Mouse (Mus musculus): ENCODE data around the gene Cisd3. TPM values are rescaled to one million over a fixed set of nuclear protein-coding genes. Genes with fewer than 3 reads are reported as not detected.
"Not testable (repeated sequence)": the region's sequence is repeated elsewhere in the genome, so short reads cannot be mapped to it uniquely, and the experiment has no call there.

The Cisd3 gene
- polyA plus RNA-seq, 1 experiment from 2014 or later, result 41.2 TPM

GRCm38 (mm10) chr11:97703039-97703826 is 17.6 kb downstream of the Cisd3 start, which contains the start of gene Psmb3:
Gene Psmb3 (plus strand): TSS chr11:97703399.
- Histone ChIP-seq H3K27ac (peak within 1 kb of the TSS; percentile 91), H3K4me1 (peaks cover 33% of the 10 kb centered on the region), H3K36me3 (peaks cover 39% of the 10 kb centered on the region), H3K9ac (peak within 1 kb of the TSS; percentile 80), H3K4me2 (peak within 1 kb of the TSS; percentile 80), H3K9me3 (replicated peaks) (no peaks in the 10 kb centered on the region), H3K4me3 (replicated peaks) (peak within 1 kb of the TSS; percentile 95), H3K27me3 (no peaks in the 10 kb centered on the region)
- under 1% methylated on average over 35 of the region's 35 CpGs for WGBS
- peak; percentile 88 for ATAC-seq (replicated peaks; ENCODE audit: low FRiP score)

DNA sequence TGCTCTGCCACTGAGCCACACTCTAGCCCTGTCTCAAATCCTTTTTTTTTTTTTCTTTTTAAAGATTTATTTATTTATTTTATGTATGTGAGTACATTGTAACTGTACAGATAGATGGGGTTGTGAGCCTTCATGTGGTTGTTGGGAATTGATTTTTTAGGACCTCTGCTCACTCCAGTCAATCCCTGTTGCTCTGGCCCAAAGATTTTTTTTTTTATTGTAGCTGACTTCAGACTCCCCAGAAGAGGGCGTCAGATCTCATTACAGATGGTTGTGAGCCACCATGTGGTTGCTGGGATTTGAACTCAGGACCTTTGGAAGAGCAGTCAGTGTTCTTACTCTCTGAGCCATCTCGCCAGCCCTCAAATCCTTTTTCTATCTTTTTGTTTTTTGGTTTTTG is 24.4 kb downstream of the Cisd3 start:
- 81% methylated on average over 2 of the region's 2 CpGs for WGBS
- H3K27ac ChIP-seq; H3K9me3 ChIP-seq (replicated peaks); H3K9ac ChIP-seq; H3K4me3 ChIP-seq (replicated peaks); H3K4me1 ChIP-seq; ATAC-seq (replicated peaks; ENCODE audit: low FRiP score); H3K27me3 ChIP-seq; H3K4me2 ChIP-seq: not testable (repeated sequence)
- H3K36me3 ChIP-seq, result peaks cover 88% of the 10 kb centered on the region

- H3K9ac ChIP-seq, result no peak overlapping the region
- no peak overlapping the region for H3K4me3 ChIP-seq (replicated peaks)
- H3K4me1 ChIP-seq, result no peaks in the 10 kb centered on the region
- H3K27ac ChIP-seq, result 0 out of 2 replicates have a peak overlapping the region, but pooled peaks have one; percentile 22
- no peaks in the 10 kb centered on the region for H3K27me3 ChIP-seq
- H3K4me2 ChIP-seq, result no peak overlapping the region
- no peaks in the 10 kb centered on the region for H3K9me3 ChIP-seq (replicated peaks)
- WGBS, result 75% methylated on average over 13 of the region's 13 CpGs
- peaks cover 81% of the 10 kb centered on the region for H3K36me3 ChIP-seq
- no peak for ATAC-seq (replicated peaks; ENCODE audit: low FRiP score)
Measured at GRCm38 (mm10) chr11:97711200-97711900, 25.7 kb downstream of the Cisd3 start.

DNA sequence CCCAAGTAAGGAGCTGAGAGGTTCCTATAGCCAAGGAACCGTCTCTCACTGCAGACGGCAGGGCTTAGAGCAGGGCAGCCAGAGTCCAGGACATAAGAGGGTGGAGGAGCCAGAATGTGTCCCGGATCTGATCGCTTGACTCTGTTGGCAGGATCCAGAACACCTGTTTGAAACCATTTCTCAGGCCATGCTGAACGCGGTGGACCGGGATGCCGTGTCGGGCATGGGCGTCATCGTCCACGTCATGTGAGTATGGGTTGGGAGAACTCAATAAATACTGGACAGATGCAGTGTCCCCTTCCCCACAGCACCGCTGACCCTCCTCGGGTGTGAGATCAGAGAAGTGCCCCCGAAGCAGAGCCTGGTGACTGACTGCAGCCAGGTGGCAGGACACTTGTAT is 26.7 kb downstream of the Cisd3 start:
- H3K27me3 ChIP-seq, result no peaks in the 10 kb centered on the region
- peaks cover 79% of the 10 kb centered on the region for H3K36me3 ChIP-seq
- H3K4me1 ChIP-seq, result no peaks in the 10 kb centered on the region
- no peak overlapping the region for H3K9ac ChIP-seq
- H3K9me3 ChIP-seq (replicated peaks), result no peaks in the 10 kb centered on the region
- no peak overlapping the region for H3K4me2 ChIP-seq
- H3K27ac ChIP-seq, result 0 out of 2 replicates have a peak overlapping the region, but pooled peaks have one; percentile 22
- 89% methylated on average over 15 of the region's 15 CpGs for WGBS
- no peak for ATAC-seq (replicated peaks; ENCODE audit: low FRiP score)
- no peak overlapping the region for H3K4me3 ChIP-seq (replicated peaks)

GRCm38 (mm10) chr11:97713896-97714295 is 28.3 kb downstream of the Cisd3 start:
- Histone ChIP-seq H3K4me2 (no peak overlapping the region), H3K9me3 (replicated peaks) (no peaks in the 10 kb centered on the region), H3K9ac (no peak overlapping the region), H3K27ac (no peak overlapping the region), H3K4me3 (replicated peaks) (no peak overlapping the region), H3K4me1 (no peaks in the 10 kb centered on the region), H3K36me3 (peaks cover 79% of the 10 kb centered on the region), H3K27me3 (no peaks in the 10 kb centered on the region)
- whole genome bisulfite sequencing, result 86% methylated on average over 8 of the region's 8 CpGs
- no peak for ATAC-seq (replicated peaks; ENCODE audit: low FRiP score)

DNA sequence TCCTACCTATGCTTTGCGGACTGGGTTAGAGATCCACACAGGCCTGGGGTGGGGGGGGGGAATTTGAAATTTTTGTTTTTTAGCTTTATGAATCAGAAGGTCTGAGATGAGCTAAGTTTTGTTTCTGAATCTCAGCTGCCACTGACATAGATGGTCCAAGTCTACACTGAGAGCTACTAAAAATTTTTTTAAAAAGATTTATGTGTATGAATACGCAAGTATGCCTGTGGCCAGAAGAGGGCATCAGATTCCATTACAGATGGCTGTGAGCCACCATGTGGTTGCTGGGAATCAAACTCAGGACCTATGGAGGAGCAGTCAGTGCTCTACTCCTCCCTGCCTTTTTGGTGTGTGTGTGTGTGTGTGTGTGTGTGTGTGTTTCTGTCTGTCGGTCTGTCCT is 28.7 kb downstream of the Cisd3 start:
- Histone ChIP-seq H3K27me3 (no peaks in the 10 kb centered on the region), H3K9me3 (replicated peaks) (no peaks in the 10 kb centered on the region), H3K4me1 (no peaks in the 10 kb centered on the region), H3K36me3 (peaks cover 79% of the 10 kb centered on the region), H3K9ac (no peak overlapping the region), H3K4me2 (no peak overlapping the region), H3K27ac (no peak overlapping the region), H3K4me3 (replicated peaks) (no peak overlapping the region)
- no peak for ATAC-seq (replicated peaks; ENCODE audit: low FRiP score)
- 95% methylated on average over 3 of the region's 3 CpGs for WGBS

DNA sequence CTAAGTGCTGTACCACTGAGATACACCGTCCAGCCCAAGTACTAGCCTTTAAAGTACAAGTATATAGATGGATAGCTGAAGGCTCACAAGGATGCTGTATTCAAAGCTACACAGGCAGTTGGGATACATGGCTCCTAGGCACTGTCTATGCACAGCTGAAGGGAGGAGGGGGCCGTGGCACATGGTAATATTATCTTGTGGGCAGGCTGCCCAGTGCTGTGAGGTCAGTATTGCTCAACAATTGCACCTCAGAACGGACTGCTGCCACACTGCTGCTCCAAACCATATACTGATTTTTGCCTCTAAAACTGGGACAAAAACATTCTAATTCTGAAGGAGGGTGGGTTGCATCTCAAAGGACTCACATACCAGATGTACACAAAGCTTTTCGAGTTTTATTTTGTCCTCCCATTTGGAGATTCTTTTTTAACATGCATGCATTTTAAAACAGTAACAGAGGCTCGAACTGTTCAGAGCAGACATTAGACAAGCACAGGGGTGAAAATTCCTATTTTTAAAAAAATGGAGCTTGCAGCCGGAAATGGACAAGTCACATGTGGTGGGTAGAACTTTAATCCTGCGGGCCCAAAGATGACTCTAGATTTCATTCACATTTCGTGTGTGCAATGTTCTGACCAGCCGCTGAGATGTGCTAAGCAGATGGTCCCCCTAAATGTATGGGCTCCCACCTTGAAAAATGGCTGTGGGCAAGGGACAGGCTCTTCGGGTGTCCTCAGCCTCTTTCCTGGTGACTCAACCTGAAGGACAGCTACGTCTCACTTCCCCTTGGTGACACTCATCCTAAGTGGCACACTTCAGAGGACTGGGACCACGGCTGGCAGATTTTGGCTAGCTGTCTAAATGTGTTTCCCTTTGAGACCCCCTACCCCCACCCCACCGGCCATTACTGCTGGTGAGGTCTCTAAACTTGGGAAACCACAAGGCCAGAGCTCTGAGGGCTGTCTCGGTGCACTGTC is 29.4 kb downstream of the Cisd3 start:
- Histone ChIP-seq H3K9ac (no peak overlapping the region), H3K9me3 (replicated peaks) (no peaks in the 10 kb centered on the region), H3K36me3 (peaks cover 84% of the 10 kb centered on the region), H3K27me3 (no peaks in the 10 kb centered on the region), H3K4me1 (no peaks in the 10 kb centered on the region), H3K27ac (no peak overlapping the region), H3K4me3 (replicated peaks) (no peak overlapping the region), H3K4me2 (no peak overlapping the region)
- ATAC-seq (replicated peaks; ENCODE audit: low FRiP score), result no peak
- 89% methylated on average over 14 of the region's 14 CpGs for WGBS

DNA sequence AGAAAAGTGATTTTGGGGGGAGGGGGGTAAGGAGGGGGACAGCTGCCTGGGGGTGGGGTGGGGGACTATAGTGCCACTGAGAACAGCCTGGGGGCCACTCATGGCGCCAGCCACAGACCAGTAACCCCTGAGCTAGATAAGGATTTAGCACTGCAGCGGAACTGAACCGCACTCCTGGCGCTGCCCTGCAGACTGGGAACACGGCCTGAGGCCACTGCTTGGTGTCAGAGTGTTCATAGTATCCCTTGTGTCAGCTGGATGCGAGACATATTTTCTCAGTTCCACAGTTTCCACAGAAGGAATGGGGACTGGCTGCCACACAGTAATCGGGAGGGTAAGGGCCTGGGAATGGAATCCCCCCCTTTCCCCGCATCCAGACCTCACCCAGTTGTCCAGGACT is 30.4 kb downstream of the Cisd3 start:
- no peak overlapping the region for H3K4me3 ChIP-seq (replicated peaks)
- H3K27ac ChIP-seq, result no peak overlapping the region
- H3K4me1 ChIP-seq, result no peaks in the 10 kb centered on the region
- no peak overlapping the region for H3K9ac ChIP-seq
- H3K4me2 ChIP-seq, result no peak overlapping the region
- ATAC-seq (replicated peaks; ENCODE audit: low FRiP score), result no peak
- H3K9me3 ChIP-seq (replicated peaks), result no peaks in the 10 kb centered on the region
- 83% methylated on average over 8 of the region's 8 CpGs for WGBS
- no peaks in the 10 kb centered on the region for H3K27me3 ChIP-seq
- peaks cover 90% of the 10 kb centered on the region for H3K36me3 ChIP-seq

GRCm38 (mm10) chr11:97717369-97718280 is 32.0 kb downstream of the Cisd3 start:
- Histone ChIP-seq H3K27me3 (no peaks in the 10 kb centered on the region), H3K36me3 (peaks cover 90% of the 10 kb centered on the region), H3K4me2 (no peak overlapping the region), H3K27ac (no peak overlapping the region), H3K9ac (no peak overlapping the region), H3K4me3 (replicated peaks) (no peak overlapping the region), H3K4me1 (peaks cover 2% of the 10 kb centered on the region; the same call in 1 of the 2 replicates), H3K9me3 (replicated peaks) (no peaks in the 10 kb centered on the region)
- WGBS, result 81% methylated on average over 26 of the region's 26 CpGs
- ATAC-seq (replicated peaks; ENCODE audit: low FRiP score), result no peak

- H3K27me3 ChIP-seq, result no peaks in the 10 kb centered on the region
- H3K4me3 ChIP-seq (replicated peaks), result no peak overlapping the region
- H3K4me1 ChIP-seq, result peaks cover 5% of the 10 kb centered on the region; the same call in 1 of the 2 replicates
- H3K9ac ChIP-seq, result no peak overlapping the region
- no peak for ATAC-seq (replicated peaks; ENCODE audit: low FRiP score)
- H3K36me3 ChIP-seq, result peaks cover 89% of the 10 kb centered on the region
- no peak overlapping the region for H3K4me2 ChIP-seq
- H3K9me3 ChIP-seq (replicated peaks), result no peaks in the 10 kb centered on the region
- 69% methylated on average over 15 of the region's 15 CpGs for WGBS
- H3K27ac ChIP-seq, result no peak overlapping the region
Measured at GRCm38 (mm10) chr11:97718281-97718860, 32.7 kb downstream of the Cisd3 start.
